Mouse (Mus musculus) gastrocnemius, postnatal 4 days (tissue): ENCODE results near the gene Ppp1r9a. TPM values are rescaled to one million over a fixed set of nuclear protein-coding genes. Genes with fewer than 3 reads are reported as not detected.

ENCODE experiments used
- DNase-seq, 2 experiments: peaks; one replicate each; pipeline ENCODE4 v3.0.0; 2021 to 2022; ENCODE audit warnings: low spot score in 2 of 2, mixed read lengths in 2 of 2
- total RNA-seq, 2 experiments: library from RNA; stranded (reverse); gene quantifications; 2 replicates each; pipeline ENCODE4 v1.2.3; 2021

The Ppp1r9a gene
- total RNA-seq, 2 experiments from 2014 or later, result 50.2 to 55.1 TPM

- no peak for DNase-seq
Measured at GRCm38 (mm10) chr6:5190761-5191160, 288.0 kb downstream of the Ppp1r9a start.

GRCm38 (mm10) chr6:5193693-5194092, 291.0 kb downstream of the Ppp1r9a start, which contains the start of gene Pon1:
TSS of gene Pon1 (minus strand) at chr6:5193946.
- DNase-seq, result no peak

- DNase-seq, result no peak
Measured at GRCm38 (mm10) chr6:5198590-5198989, 295.9 kb downstream of the Ppp1r9a start.

GRCm38 (mm10) chr6:5199376-5199905, 296.7 kb downstream of the Ppp1r9a start:
- DNase-seq, result no peak

- no peak for DNase-seq
Measured at GRCm38 (mm10) chr6:5199916-5200315, 297.2 kb downstream of the Ppp1r9a start.

GRCm38 (mm10) chr6:5207817-5208216, 305.1 kb downstream of the Ppp1r9a start:
- no peak for DNase-seq

Other genes starting within 250 kb of the Ppp1r9a start
- 10 to 100 TPM; 69.7 to 73.5 TPM for gene Sgce, start 155.7 kb upstream of the Ppp1r9a start, total RNA-seq
- 100 to 1,000 TPM; 136 to 193 TPM for gene Peg10, start 155.6 kb upstream of the Ppp1r9a start, total RNA-seq